Mouse (Mus musculus): ENCODE data around the gene Cpz. TPM values are rescaled to one million over a fixed set of nuclear protein-coding genes. Genes with fewer than 3 reads are reported as not detected.

Cpz gene
- 1 to 10 TPM in 1 of 2 experiments, under 1 TPM in 1; 0.43 to 1.3 TPM for total RNA-seq (2021)
- long read RNA-seq, experiment 1, result 0 reads
- long read RNA-seq, experiment 2, partial matches to known transcripts, result 0 of 1 reads
- long read RNA-seq, experiment 2, other reads (novel, unspliced or antisense), result 0 of 1 reads

GRCm38 (mm10) chr5:35525469-35526123 lies at the start of gene Cpz:
Gene Cpz (minus strand): TSS chr5:35525698.
- DNase-seq (ENCODE audit: low spot score in 2 of 2), result no peak

DNA sequence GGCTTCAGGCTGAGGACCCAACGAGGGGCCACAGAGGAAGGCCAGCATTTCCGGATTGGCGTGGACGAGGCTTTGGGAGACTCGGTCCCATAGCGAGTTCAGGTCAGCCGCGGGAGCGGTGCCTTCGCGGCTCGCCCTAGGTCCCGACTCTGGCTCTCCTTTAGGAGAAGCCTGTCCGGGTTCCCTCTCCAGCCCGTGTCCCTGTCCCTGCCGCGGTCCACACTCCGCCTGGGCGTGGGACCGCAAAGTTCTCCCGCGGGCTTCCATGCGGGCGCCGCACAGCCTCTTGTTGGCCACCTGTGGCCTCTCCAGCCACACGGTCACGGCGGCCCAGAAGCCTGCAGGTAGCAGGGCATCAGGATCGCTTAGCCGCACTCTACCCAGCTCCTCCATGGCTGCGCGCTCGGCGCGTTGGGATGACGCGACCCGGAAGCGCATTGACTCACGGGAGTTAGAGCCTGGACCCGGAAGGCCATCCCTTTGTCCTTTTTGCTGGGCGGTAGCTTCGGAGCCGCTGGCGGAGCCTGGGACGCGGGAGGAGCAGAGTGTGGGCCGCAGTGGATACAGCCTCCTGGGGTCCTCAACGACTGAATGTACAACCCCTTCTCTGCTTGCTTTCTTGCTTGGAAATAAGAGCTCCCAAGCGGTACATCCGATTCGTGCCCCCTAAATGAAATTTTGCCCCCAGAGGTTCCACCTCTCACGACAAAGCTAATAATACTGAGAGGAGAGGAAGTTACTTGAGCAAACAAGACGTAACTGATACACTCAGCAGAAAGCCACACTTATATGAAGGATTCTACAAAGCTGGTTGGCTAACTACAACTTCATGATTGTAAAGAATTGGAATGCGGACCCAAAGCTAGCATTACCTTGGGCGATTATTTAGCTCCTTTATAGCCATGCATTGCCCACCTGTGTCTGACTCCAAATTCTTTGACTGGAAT lies 49.4 kb upstream of the Cpz start, which contains the start of gene Trmt44:
TSS of gene Trmt44 (minus strand) at position 418 of the 947 bp plus-strand sequence.
- peak; percentile 88 to 93 for DNase-seq (ENCODE audit: low spot score in 2 of 2)

DNA sequence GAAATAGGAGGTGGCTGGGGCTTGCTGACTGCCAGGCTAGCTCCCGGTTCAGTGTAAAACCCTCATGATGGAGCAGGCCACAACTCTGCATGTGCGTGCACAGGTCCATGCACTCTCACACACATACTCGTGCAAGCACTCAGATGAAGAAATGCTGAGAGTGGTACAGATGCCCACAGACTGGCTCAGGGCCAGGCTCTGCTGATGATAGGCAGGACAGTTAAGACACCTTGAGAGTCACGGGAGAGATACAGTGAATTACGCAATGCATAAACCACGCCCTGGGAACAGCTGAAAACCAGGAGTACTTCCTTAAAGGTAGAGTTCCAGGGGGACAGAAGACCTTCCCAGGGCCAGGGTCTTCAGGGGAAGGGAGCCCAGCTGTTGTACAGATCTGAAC lies 46.0 kb upstream of the Cpz start:
- DNase-seq (ENCODE audit: low spot score in 2 of 2), result no peak

- DNase-seq (ENCODE audit: low spot score in 2 of 2), result no peak
These were observed 41.1 kb upstream of the Cpz start for GRCm38 (mm10) chr5:35566632-35567031.

DNA sequence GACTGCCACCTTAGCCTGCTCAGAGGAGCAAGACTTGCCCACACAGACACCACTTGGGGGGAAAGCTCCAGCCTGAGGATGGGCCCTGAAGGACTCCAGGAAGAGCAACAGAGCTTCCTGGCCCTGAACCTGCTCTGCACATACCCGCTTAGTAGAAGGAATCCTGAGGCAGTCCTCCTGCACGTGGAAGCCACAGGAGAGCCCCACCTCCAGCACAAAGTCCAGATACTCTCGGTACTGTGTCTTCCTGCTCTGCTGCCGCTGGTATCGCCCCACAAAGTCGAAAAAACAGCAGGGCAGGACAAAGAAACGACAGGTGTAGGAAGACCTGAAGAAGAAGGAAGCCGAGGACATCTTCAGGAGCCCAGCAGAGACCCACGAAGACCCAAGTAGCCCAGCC lies 39.7 kb upstream of the Cpz start:
- no peak for DNase-seq (ENCODE audit: low spot score in 2 of 2)

DNA sequence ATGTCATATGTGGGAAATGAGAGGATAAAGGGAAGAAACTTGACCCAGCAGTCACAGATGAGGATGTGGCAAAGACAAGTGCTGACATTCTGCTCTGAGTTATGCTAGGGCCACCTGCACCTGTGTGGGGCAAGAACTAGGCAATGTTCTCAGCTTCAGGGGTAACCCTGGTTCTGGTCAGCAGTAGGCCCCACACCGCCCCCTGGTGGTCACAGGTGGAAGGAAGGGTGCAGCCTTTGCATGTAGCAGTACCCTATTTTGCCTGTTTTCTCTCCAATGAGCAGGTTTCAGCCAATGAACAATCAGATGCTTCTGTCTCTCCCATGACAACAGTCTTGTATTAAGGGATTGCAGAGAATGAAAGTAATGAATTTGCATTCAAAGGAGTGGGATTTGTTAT lies 38.0 kb upstream of the Cpz start:
- DNase-seq (ENCODE audit: low spot score in 2 of 2), result peak; percentile 60 to 64

DNA sequence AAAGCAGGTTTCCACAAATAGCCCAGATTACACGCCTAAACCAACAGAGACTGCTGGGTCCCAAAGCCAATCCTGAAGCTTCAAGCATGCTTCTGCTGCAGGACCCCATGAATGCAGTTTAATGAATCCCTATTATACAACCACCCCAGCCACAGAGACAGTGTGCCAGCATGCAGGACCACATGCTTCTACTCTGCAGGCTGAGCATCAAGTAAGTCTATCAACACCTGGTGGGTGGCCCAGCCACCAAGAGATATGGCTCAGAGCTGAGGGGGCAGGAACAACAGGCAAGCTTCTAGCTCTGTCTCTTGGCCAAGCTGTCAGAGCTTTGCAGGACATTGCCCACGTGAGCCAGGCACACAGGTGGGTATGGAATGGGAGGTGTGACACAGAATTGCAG lies 37.1 kb upstream of the Cpz start:
- no peak for DNase-seq (ENCODE audit: low spot score in 2 of 2)

GRCm38 (mm10) chr5:35559447-35559846 lies 33.9 kb upstream of the Cpz start:
- no peak for DNase-seq (ENCODE audit: low spot score in 2 of 2)

GRCm38 (mm10) chr5:35557946-35558621 lies 32.6 kb upstream of the Cpz start:
- DNase-seq (ENCODE audit: low spot score in 2 of 2), result no peak

DNA sequence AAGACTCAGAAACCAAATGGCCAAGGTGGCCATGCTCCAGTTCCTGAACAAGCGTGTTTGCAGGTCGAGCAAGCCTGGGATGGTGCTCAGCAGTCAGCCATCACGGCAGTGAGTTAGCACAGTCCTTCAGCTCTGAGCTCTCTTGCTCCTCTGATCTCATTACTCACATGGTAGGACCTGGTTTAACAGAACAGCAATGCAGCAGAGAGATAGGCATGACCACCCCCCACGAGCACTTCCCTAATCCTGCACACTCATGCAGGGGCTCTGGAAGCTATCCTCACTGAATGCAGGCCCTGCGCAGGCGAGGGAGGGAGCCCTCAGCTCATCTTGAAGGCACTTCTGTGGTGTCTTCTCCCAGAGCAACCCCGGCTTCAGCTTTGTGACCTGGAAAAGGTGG lies 30.9 kb upstream of the Cpz start:
- DNase-seq (ENCODE audit: low spot score in 2 of 2), result no peak

- no peak for DNase-seq (ENCODE audit: low spot score in 2 of 2)
These were observed 27.5 kb upstream of the Cpz start for GRCm38 (mm10) chr5:35552838-35553539.

DNA sequence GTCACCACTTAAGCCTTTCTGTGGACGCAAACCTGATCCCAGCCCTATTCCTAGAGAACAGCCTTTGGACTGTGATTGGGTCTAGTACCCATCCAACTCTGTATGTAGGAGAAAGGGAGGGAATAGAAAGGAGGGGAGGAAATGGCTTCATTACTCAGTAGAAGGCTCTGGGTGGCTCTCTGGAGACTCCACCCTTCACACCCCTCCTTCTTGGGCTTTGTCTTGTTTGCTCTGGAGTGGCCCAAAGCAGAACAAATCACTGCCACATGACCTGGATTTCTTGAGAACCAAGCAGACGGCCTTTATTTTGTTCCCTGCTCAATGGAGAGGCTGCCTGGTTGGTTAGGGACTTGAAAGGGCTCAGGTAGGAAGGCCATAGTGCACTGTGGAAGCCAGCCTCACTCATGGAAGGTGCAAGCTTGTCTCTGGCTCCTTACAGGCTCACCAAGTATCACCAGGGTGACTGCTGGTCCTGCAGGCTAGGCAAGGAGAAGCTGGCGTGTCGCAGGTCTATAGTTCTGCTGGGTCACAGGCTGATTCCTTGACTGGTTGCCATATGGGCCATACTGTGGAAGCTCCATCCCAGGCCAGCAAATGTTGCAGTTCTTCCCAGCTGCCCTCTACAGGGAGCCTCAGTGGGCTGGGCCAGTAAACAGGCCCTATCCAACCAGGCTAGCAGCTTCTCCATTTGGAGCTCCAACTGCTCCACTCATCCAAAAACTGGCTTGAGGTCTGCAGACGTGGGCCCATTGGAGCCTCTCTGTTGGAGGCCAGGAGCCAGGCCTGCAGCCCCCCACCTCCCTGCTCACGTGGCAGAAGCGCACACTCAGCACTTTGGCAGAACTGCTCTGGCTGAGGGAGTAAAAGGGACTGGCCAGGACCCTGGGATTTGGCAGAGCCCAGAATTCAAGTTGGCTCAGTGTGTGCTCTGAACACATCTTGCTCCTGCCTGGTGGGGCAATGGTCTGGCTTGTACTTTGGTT lies 26.6 kb upstream of the Cpz start:
- DNase-seq (ENCODE audit: low spot score in 2 of 2), result peak in 1 of 2 experiments; percentile 57

DNA sequence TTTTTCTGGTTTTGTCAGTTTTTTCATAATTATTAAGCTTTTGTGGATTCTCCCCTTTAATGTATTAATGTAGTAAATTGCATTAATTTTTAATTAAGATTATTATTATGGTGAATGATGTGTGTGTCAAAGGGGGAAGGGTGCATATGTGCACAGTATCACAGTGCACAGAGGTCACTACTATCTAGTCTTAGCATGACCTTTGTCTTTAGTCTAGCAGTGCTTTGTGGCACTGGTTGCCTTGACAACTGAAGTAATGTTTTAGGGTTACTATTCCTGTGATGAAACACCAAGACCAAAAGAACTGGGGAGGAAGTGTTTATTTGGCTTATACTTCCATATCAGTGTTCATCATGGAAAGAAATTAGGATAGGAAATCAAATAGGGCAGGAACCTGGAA lies 20.6 kb upstream of the Cpz start:
- DNase-seq (ENCODE audit: low spot score in 2 of 2), result no peak

DNA sequence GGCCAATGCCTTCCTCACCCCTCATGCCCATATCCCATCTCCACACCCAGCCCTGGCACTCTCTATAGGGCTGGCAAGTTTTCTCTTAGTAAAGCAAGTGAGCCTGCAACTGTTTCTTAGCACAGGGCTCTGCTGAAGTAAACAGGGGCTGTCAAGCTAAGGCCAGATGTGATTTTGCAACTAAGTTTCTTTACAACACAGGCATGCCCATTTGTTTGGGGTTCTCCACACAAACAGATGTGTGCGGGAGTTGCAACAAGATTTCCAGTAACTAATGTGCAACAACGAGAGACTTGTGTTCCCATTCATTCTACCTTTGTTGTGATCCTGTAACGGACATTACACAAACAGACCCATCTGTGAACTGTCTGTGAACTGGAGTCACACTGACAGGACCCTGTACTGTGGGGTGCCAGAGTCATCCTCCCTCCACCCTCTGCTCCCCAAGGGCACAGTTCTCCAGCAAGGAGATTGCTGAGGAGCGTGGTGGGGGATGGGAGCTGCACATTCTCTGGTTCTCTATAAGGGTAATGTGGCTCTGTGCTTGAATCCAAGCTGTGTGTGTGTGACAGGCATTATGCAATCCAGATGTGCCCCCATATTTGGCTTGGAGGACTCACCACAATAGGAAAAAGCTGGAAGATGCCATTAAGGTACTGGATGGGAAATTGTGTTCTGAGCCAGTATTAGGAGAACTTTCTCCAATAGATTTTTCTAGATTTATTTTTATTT lies 15.7 kb upstream of the Cpz start:
- no peak for DNase-seq (ENCODE audit: low spot score in 2 of 2)

DNA sequence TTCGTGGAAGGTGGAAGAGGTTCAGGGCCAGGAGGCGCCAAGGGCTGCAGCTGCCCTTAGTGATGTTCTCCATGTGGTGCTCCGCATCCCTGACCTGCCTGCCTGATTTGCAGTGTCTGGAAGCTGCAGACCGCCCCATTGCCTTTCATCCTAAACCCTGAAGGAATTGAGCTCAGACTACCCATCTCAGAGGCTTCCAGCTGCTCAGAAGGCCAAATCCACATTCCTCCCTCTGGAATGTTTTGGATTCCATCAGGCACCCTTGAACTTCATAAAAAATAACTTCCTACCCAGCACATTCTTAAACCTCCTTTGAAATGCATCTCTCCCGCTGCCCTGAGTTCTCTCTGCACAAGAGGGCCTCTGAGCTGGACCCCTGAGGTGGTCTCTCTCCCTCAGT lies 15.1 kb upstream of the Cpz start:
- no peak for DNase-seq (ENCODE audit: low spot score in 2 of 2)

GRCm38 (mm10) chr5:35539576-35539975 lies 14.1 kb upstream of the Cpz start:
- no peak for DNase-seq (ENCODE audit: low spot score in 2 of 2)

DNA sequence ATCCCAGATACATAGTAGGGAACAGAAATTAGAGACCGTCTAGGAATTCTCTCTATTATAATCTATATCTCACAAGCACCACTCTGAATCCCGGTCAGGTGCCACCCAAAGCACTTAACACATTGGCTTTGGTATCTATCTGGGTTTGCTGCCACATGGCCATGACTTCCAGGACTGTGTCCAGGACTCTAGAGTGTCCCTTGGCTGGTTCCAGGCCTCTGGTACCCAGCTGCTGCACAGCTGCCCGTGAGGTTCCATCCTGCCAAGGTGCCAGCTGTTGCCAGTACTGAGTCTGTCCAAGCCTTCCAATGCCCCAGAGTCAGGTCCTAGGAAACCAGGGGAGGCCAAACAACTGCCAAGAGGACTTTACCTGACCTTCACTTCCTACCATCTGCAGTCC lies 12.5 kb upstream of the Cpz start:
- DNase-seq (ENCODE audit: low spot score in 2 of 2), result no peak

DNA sequence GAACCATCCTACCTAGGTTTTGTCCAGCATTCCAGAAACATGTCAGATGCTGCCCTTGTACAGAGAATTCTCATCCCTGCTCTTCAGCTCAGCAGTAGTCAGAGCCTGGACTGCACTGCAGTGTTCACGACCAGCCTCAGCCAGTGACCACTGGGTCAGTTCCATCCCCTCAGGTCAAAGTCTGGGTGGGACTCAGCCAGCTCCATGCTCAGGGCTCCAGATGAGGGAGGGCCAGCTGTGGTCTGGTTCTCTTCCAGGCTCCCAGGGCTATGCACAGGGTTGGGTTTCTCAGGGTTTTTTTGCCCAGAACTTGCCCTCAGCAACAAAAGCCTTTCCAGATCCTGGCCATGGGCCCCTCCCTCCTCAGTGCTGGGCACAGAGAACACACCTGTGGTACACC lies 12.0 kb upstream of the Cpz start:
- DNase-seq (ENCODE audit: low spot score in 2 of 2), result no peak

GRCm38 (mm10) chr5:35536271-35536670 lies 10.8 kb upstream of the Cpz start:
- no peak for DNase-seq (ENCODE audit: low spot score in 2 of 2)

Data from layer of hippocampus, postnatal 14 days (tissue).